Mouse (Mus musculus): Measurements from ENCODE around the gene Pla2g6.

Gene Pla2g6

GRCm38 (mm10) chr15:79328058-79328938, at the start of gene Pla2g6:
Gene Pla2g6, minus strand, starts transcription at chr15:79328390.
- peak; percentile 97 to 99 for DNase-seq (ENCODE audit: low spot score in 2 of 2)

- DNase-seq (ENCODE audit: low spot score in 2 of 2): peak in 1 of 2 experiments; percentile 75
These were observed 49.5 kb upstream of the Pla2g6 start for GRCm38 (mm10) chr15:79377681-79378080.

DNA sequence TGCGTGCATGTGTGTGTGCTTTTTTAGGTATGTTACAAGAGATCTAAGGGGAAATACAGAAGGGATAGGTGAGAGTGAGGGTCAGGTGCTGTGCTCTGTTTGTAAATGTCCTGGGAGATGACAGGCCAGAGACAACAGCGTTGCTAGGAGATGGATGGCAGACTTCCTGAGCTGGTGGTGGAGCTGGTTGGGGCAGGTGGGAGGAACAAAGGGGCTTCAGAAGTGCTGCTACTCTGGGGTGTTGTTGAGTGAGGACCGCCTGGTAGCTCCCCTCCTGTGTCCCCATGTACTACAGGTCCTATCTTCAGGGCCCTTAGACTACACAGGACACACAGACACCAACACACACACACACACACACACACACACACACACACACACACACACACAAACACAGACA, 46.6 kb upstream of the Pla2g6 start:
- DNase-seq (ENCODE audit: low spot score in 2 of 2): no peak

- no peak for DNase-seq (ENCODE audit: low spot score in 2 of 2)
These were observed 42.2 kb upstream of the Pla2g6 start for GRCm38 (mm10) chr15:79370281-79370843.

DNA sequence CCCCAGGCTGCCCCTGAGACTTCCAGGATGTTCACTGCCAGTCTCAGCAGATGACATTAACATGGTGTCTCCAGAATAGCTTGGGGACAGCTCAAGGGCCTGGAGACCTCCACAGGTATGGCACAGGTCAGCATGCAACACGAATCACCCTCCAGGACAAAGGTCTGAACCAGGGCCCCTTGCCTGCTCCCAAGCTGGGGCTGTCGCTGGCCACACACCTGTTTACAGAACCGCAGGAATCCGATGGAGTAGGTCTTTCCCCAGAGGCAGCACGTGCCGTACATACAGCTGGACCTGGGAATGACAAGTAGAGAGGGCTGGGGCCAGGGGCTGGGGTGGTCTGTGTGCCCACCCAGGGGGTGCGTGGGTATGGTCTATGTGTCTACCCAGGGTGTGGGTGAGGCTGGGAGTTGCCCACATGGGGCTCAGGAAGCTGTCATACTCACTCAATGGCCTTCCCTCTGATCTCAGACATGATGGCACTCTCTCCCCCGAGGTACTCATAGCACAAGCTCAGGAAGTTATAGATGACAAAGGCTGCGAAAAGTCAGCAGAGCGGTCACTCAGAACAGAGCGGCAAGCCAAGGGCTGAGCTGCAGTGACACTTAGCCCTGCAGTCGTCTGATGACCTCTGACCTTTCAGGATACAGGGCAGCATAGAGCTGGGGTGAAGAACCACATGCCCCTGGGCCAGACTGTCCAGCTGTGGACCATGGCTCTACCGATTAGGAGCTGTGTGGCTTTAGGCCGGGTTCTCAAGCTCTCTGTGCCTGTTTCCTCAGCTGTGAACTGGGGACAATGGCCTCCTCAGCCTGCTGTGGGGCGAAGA, 41.5 kb upstream of the Pla2g6 start:
- DNase-seq (ENCODE audit: low spot score in 2 of 2): no peak

DNA sequence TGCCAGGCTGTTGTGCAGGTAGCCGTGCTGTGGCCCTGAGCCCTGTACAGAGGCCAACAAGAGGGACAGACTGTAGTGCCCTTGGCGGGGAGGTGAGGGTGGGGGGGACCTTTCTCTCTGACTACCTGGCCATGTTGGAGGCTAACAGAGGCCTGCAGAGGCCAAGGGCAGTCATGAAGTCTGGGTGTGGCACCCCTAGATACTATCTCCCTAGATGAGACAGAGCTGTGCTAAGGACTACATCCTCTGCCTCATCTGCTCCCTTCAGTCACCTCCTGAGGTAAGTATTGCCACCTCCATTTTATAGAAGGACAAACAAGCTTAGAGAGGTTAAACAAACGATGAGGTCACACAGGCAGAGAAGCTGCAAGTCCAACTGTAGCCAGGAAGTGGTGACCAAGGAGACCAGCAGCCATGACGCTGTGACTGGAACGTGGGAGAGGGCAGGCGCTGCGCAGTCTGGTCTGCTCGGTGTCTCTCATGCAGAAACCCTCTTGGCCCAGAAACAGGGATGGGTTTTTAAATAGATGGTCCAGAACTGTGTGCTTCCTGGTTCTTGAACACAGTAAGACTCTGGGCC, 40.8 kb upstream of the Pla2g6 start:
- peak in 1 of 2 experiments; percentile 61 for DNase-seq (ENCODE audit: low spot score in 2 of 2)

DNA sequence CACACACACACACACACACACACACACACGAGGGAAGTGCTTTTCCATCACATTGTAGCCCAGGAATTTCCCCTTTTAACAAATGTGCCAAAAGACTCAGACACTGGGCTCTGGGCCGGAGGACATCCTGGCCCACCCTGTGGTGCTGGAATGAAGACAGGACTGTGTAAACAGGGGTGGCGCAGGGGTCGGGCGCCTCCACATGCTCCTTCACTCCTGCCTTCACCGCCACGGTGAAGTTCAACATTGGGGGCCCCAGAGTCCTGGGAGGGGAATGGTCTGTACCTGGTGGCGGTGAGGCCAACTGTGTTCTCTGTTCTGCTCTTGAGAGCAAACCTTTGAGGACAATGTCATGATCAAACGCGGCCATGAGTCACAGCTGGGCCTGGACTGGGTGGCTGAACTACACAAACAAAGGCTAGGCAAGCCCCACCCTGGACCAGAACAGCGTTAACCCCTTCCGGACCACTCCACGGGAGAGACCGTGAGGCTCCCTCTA, 40.2 kb upstream of the Pla2g6 start:
- peak; percentile 77 to 85 for DNase-seq (ENCODE audit: low spot score in 2 of 2)

- no peak for DNase-seq (ENCODE audit: low spot score in 2 of 2)
These were observed 38.2 kb upstream of the Pla2g6 start for GRCm38 (mm10) chr15:79366402-79366801.

GRCm38 (mm10) chr15:79365068-79365467, 36.9 kb upstream of the Pla2g6 start:
- DNase-seq (ENCODE audit: low spot score in 2 of 2): no peak

- DNase-seq (ENCODE audit: low spot score in 2 of 2): no peak
These were observed 35.9 kb upstream of the Pla2g6 start for GRCm38 (mm10) chr15:79364120-79364519.

GRCm38 (mm10) chr15:79361023-79361422, 32.8 kb upstream of the Pla2g6 start:
- DNase-seq (ENCODE audit: low spot score in 2 of 2): no peak

DNA sequence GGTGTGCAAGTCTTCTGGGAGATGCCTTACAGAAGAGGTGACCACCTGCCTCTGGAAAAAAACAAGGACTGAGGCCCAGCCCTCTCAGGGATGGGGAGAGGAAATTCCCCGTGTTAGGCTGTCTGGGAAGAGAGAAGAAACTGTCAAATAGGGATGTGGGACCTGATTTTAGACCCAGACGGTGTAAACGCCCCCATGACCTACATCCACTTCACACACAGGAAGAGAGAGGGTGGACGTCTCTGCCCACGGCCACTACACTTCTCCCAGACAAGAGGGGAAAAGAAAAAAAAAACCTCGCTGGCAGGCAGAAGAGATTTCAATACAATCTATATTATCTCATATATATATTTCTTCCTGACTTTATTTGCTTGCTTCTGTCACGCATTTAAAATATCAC, 32.2 kb upstream of the Pla2g6 start:
- DNase-seq (ENCODE audit: low spot score in 2 of 2): no peak

GRCm38 (mm10) chr15:79359954-79360353, 31.8 kb upstream of the Pla2g6 start:
- no peak for DNase-seq (ENCODE audit: low spot score in 2 of 2)

- DNase-seq (ENCODE audit: low spot score in 2 of 2): no peak
These were observed 29.9 kb upstream of the Pla2g6 start for GRCm38 (mm10) chr15:79357974-79358690.

DNA sequence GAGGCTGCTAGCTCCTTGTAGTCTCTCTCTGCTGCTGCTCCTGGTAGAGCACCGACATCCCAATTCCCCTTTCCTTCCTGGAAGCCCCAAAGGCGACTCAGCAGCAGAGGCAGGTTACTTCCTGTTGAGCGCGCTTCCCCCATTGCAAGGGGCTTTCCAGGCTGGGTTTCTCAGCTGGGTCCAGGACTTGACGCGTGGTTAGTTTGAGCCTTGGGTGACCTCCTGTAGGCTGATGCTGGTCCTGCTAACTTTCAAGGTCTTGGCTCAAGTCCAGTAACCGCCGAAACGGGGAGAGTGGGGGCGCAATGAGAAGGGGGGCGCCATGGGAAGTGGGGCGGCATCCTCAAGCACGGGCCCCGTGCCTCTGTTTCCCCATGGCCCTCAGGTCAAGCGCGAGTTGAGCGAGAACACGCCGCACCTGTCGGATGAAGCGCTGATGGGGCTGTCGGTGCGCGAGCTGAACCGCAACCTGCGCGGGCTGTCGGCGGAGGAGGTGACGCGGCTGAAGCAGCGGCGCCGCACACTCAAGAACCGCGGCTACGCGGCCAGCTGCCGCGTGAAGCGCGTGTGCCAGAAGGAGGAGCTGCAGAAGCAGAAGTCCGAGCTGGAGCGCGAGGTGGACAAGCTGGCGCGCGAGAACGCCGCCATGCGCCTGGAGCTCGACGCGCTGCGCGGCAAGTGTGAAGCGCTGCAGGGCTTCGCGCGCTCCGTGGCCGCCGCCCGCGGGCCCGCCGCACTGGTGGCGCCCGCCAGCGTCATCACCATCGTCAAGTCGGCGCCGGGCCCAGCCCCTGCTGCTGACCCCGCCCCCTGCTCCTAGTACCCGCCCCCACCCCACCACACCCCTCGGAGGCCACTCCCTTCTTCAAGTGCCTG, 29.1 kb upstream of the Pla2g6 start:
- peak in 1 of 2 experiments; percentile 60 for DNase-seq (ENCODE audit: low spot score in 2 of 2)

GRCm38 (mm10) chr15:79356481-79356880, 28.3 kb upstream of the Pla2g6 start:
- DNase-seq (ENCODE audit: low spot score in 2 of 2): no peak

- DNase-seq (ENCODE audit: low spot score in 2 of 2): no peak
These were observed 26.4 kb upstream of the Pla2g6 start for GRCm38 (mm10) chr15:79354619-79355018.

DNA sequence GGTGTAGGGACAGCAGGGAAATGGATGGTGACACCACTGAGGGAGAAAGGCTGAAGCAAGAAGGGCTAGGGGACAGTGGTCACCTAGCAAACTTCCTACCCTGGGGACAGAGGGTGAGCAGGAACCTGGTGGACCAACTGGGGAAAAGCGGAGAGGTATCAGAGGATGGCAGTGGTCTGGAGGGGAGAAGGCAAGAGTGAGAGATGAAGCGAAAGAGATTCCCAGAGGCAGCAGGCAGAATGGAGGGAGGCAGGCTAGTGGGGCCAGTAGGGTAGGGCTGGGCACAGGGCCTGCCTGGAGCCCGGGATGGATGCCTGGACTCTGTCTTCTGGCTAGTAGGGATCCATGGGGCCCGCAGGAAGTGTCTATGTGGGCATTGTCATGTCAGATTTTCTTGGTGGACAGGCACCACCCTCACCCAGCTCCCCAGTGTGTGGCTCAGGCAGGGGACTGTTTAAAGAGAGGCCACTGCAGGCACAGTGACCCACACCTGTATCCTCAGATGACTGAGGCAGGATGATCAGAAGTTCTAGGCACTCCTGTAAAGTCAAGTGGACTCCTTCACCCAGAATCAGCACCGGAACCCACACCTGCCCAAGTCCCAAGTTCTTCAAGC, 25.6 kb upstream of the Pla2g6 start:
- no peak for DNase-seq (ENCODE audit: low spot score in 2 of 2)

- DNase-seq (ENCODE audit: low spot score in 2 of 2): no peak
These were observed 24.3 kb upstream of the Pla2g6 start for GRCm38 (mm10) chr15:79352479-79352878.

DNA sequence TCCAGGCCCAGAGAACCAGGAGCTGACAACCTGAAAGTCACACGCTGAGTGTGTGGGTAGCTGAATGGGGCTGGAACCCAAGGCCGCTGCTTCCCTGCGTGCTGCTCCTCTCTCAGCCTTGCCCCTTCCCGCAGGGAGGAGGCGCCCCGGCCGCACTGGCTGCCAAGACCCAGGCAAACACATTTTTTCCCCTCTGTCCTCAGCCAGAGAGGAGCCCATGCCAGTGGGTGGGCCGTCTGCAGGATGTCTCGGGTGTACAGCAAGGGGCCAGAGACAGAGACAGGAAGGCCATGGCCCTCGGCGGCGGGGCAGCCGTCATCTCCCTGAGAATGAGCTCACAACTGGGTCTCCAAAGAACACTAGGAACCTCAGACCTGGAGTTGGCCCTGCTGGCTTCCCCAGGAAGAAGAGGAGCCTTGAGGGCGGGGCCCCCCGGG, 23.2 kb upstream of the Pla2g6 start:
- peak in 1 of 2 experiments; percentile 55 for DNase-seq (ENCODE audit: low spot score in 2 of 2)

Measured in urinary bladder, adult 18-20 months (tissue).